Mouse (Mus musculus): ENCODE data around the gene Acat2.
"Not testable (repeated sequence)": the region's sequence is repeated elsewhere in the genome, so short reads cannot be mapped to it uniquely, and the experiment has no call there.

Acat2 gene

GRCm38 (mm10) chr17:12973851-12974250 is 13.3 kb upstream of the Acat2 start:
- in situ Hi-C loops (cut with MboI; ENCODE audit: low pct_unique_long_range_greater_than_20kb in 1 of 2, low sequenced_read_pairs in 2 of 2, unreplicated experiment in 1 of 2) = no loop called here

GRCm38 (mm10) chr17:12967173-12967572 is 6.6 kb upstream of the Acat2 start:
- in situ Hi-C loops (cut with MboI; ENCODE audit: low pct_unique_long_range_greater_than_20kb in 1 of 2, low sequenced_read_pairs in 2 of 2, unreplicated experiment in 1 of 2) = no loop called here

- in situ Hi-C loops (cut with MboI; ENCODE audit: low pct_unique_long_range_greater_than_20kb in 1 of 2, low sequenced_read_pairs in 2 of 2, unreplicated experiment in 1 of 2) = loop anchor here in 1 of 2 experiments (5.0 kb wide), 1 partner anchor 41 kb away; no protein-coding TSS in a partner anchor
These were observed 2.9 kb upstream of the Acat2 start for GRCm38 (mm10) chr17:12963476-12963875.

- in situ Hi-C loops (cut with MboI; ENCODE audit: low pct_unique_long_range_greater_than_20kb in 1 of 2, low sequenced_read_pairs in 2 of 2, unreplicated experiment in 1 of 2) = not testable (repeated sequence)
These were observed 1.2 kb downstream of the Acat2 start for GRCm38 (mm10) chr17:12959377-12959776.

GRCm38 (mm10) chr17:12956664-12957063 is 3.9 kb downstream of the Acat2 start:
- in situ Hi-C loops (cut with MboI; ENCODE audit: low pct_unique_long_range_greater_than_20kb in 1 of 2, low sequenced_read_pairs in 2 of 2, unreplicated experiment in 1 of 2) = no loop called here

GRCm38 (mm10) chr17:12949669-12950068 is 10.9 kb downstream of the Acat2 start:
- in situ Hi-C loops (cut with MboI; ENCODE audit: low pct_unique_long_range_greater_than_20kb in 1 of 2, low sequenced_read_pairs in 2 of 2, unreplicated experiment in 1 of 2) = no loop called here

- in situ Hi-C loops (cut with MboI; ENCODE audit: low pct_unique_long_range_greater_than_20kb in 1 of 2, low sequenced_read_pairs in 2 of 2, unreplicated experiment in 1 of 2) = no loop called here
These were observed 17.9 kb downstream of the Acat2 start for GRCm38 (mm10) chr17:12942459-12943162.

GRCm38 (mm10) chr17:12941543-12942260 is 18.8 kb downstream of the Acat2 start:
- in situ Hi-C loops (cut with MboI; ENCODE audit: low pct_unique_long_range_greater_than_20kb in 1 of 2, low sequenced_read_pairs in 2 of 2, unreplicated experiment in 1 of 2) = no loop called here

GRCm38 (mm10) chr17:12940151-12940805 is 20.3 kb downstream of the Acat2 start, which contains the start of gene Acat3:
Gene Acat3, minus strand, starts transcription at chr17:12940600.
- in situ Hi-C loops (cut with MboI; ENCODE audit: low pct_unique_long_range_greater_than_20kb in 1 of 2, low sequenced_read_pairs in 2 of 2, unreplicated experiment in 1 of 2) = no loop called here

- in situ Hi-C loops (cut with MboI; ENCODE audit: low pct_unique_long_range_greater_than_20kb in 1 of 2, low sequenced_read_pairs in 2 of 2, unreplicated experiment in 1 of 2) = not testable (repeated sequence)
These were observed 21.0 kb downstream of the Acat2 start for GRCm38 (mm10) chr17:12939377-12940148.

- in situ Hi-C loops (cut with MboI; ENCODE audit: low pct_unique_long_range_greater_than_20kb in 1 of 2, low sequenced_read_pairs in 2 of 2, unreplicated experiment in 1 of 2) = no loop called here
These were observed 22.5 kb downstream of the Acat2 start for GRCm38 (mm10) chr17:12938077-12938476.

GRCm38 (mm10) chr17:12937412-12937970 is 23.1 kb downstream of the Acat2 start:
- in situ Hi-C loops (cut with MboI; ENCODE audit: low pct_unique_long_range_greater_than_20kb in 1 of 2, low sequenced_read_pairs in 2 of 2, unreplicated experiment in 1 of 2) = no loop called here

- in situ Hi-C loops (cut with MboI; ENCODE audit: low pct_unique_long_range_greater_than_20kb in 1 of 2, low sequenced_read_pairs in 2 of 2, unreplicated experiment in 1 of 2) = no loop called here
These were observed 24.8 kb downstream of the Acat2 start for GRCm38 (mm10) chr17:12935719-12936118.

- in situ Hi-C loops (cut with MboI; ENCODE audit: low pct_unique_long_range_greater_than_20kb in 1 of 2, low sequenced_read_pairs in 2 of 2, unreplicated experiment in 1 of 2) = not testable (repeated sequence)
These were observed 29.0 kb downstream of the Acat2 start for GRCm38 (mm10) chr17:12931576-12931975.

GRCm38 (mm10) chr17:12925703-12926180 is 34.8 kb downstream of the Acat2 start:
- in situ Hi-C loops (cut with MboI; ENCODE audit: low pct_unique_long_range_greater_than_20kb in 1 of 2, low sequenced_read_pairs in 2 of 2, unreplicated experiment in 1 of 2) = no loop called here

- in situ Hi-C loops (cut with MboI; ENCODE audit: low pct_unique_long_range_greater_than_20kb in 1 of 2, low sequenced_read_pairs in 2 of 2, unreplicated experiment in 1 of 2) = no loop called here
These were observed 35.5 kb downstream of the Acat2 start for GRCm38 (mm10) chr17:12925001-12925400.

GRCm38 (mm10) chr17:12921073-12921472 is 39.5 kb downstream of the Acat2 start:
- in situ Hi-C loops (cut with MboI; ENCODE audit: low pct_unique_long_range_greater_than_20kb in 1 of 2, low sequenced_read_pairs in 2 of 2, unreplicated experiment in 1 of 2) = loop anchor here in 1 of 2 experiments (5.0 kb wide), 1 partner anchor 41 kb away; the partner anchor contains the start of gene Acat2

Measured in mouse embryonic stem cell (cell line).